Mouse (Mus musculus): ENCODE results near the gene Zkscan1. TPM values are rescaled to one million over a fixed set of nuclear protein-coding genes. Genes with fewer than 3 reads are reported as not detected.
"Not testable (repeated sequence)": the region's sequence is repeated elsewhere in the genome, so short reads cannot be mapped to it uniquely, and the experiment has no call there.

Zkscan1 gene
- total RNA-seq (2021) = 10 to 100 TPM in 1 of 2 experiments, 1 to 10 TPM in 1; 7.0 to 10.2 TPM
- long read RNA-seq, experiment 1, partial matches to known transcripts = 0 of 1 reads
- long read RNA-seq, experiment 1, other reads (novel, unspliced or antisense) = 1 of 1 reads
- long read RNA-seq, experiment 2, partial matches to known transcripts = 0 of 1 reads
- long read RNA-seq, experiment 2, other reads (novel, unspliced or antisense) = 1 of 1 reads

GRCm38 (mm10) chr5:138084996-138085395 is at the start of gene Zkscan1:
Gene Zkscan1 (plus strand): TSS chr5:138085084.
- DNase-seq = peak; percentile 52 to 57
- intact Hi-C loops (cut with DNase I) = loop anchor here (5.0 kb wide), 1 partner anchor 67 kb away; no protein-coding TSS in a partner anchor

- DNase-seq; intact Hi-C loops (cut with DNase I): not testable (repeated sequence)
These were observed 32.0 kb upstream of the Zkscan1 start, which contains the start of gene Smok3c for GRCm38 (mm10) chr5:138052894-138053293. Gene Smok3c (plus strand): TSS chr5:138053194.

- intact Hi-C loops (cut with DNase I) = no loop called here
- no peak for DNase-seq
These were observed 11.1 kb upstream of the Zkscan1 start for GRCm38 (mm10) chr5:138073803-138074202.

- intact Hi-C loops (cut with DNase I) = no loop called here
These were observed 9.2 kb upstream of the Zkscan1 start for GRCm38 (mm10) chr5:138075684-138076083.

GRCm38 (mm10) chr5:138076148-138076547 is 8.7 kb upstream of the Zkscan1 start:
- DNase-seq = no peak
- intact Hi-C loops (cut with DNase I) = no loop called here

More at GRCm38 (mm10) chr5:138075684-138076083, 9.2 kb upstream of the Zkscan1 start:
- no peak for DNase-seq

GRCm38 (mm10) chr5:138080456-138080855 is 4.4 kb upstream of the Zkscan1 start:
- intact Hi-C loops (cut with DNase I) = no loop called here
- DNase-seq = no peak

GRCm38 (mm10) chr5:138081446-138081845 is 3.4 kb upstream of the Zkscan1 start:
- intact Hi-C loops (cut with DNase I) = no loop called here
- no peak for DNase-seq

- intact Hi-C loops (cut with DNase I) = no loop called here
- no peak for DNase-seq
These were observed 1.5 kb upstream of the Zkscan1 start for GRCm38 (mm10) chr5:138083318-138083900.

- intact Hi-C loops (cut with DNase I) = no loop called here
- no peak for DNase-seq
These were observed 948 bp upstream of the Zkscan1 start for GRCm38 (mm10) chr5:138083936-138084335.

- DNase-seq = no peak
- intact Hi-C loops (cut with DNase I) = no loop called here
These were observed 377 bp upstream of the Zkscan1 start for GRCm38 (mm10) chr5:138084507-138084906.

- no peak for DNase-seq
- intact Hi-C loops (cut with DNase I) = loop anchor here (5.0 kb wide), 1 partner anchor 67 kb away; no protein-coding TSS in a partner anchor
These were observed 582 bp downstream of the Zkscan1 start for GRCm38 (mm10) chr5:138085421-138085911.

GRCm38 (mm10) chr5:138086842-138087241 is 2.0 kb downstream of the Zkscan1 start:
- no peak for DNase-seq
- intact Hi-C loops (cut with DNase I) = loop anchor here (5.0 kb wide), 1 partner anchor 65 kb away; no protein-coding TSS in a partner anchor

GRCm38 (mm10) chr5:138088366-138088765 is 3.5 kb downstream of the Zkscan1 start:
- intact Hi-C loops (cut with DNase I) = loop anchor here (5.0 kb wide), 1 partner anchor 64 kb away; no protein-coding TSS in a partner anchor
- DNase-seq = no peak

- DNase-seq = no peak
- intact Hi-C loops (cut with DNase I) = loop anchor here (5.0 kb wide), 1 partner anchor 63 kb away; no protein-coding TSS in a partner anchor
These were observed 4.2 kb downstream of the Zkscan1 start for GRCm38 (mm10) chr5:138089108-138089551.

GRCm38 (mm10) chr5:138090271-138090670 is 5.4 kb downstream of the Zkscan1 start:
- intact Hi-C loops (cut with DNase I) = no loop called here
- DNase-seq = no peak

- intact Hi-C loops (cut with DNase I) = no loop called here
- no peak for DNase-seq
These were observed 5.9 kb downstream of the Zkscan1 start for GRCm38 (mm10) chr5:138090737-138091136.

GRCm38 (mm10) chr5:138092771-138093170 is 7.9 kb downstream of the Zkscan1 start:
- no peak for DNase-seq
- intact Hi-C loops (cut with DNase I) = no loop called here

GRCm38 (mm10) chr5:138094474-138094873 is 9.6 kb downstream of the Zkscan1 start:
- no peak for DNase-seq
- intact Hi-C loops (cut with DNase I) = no loop called here

GRCm38 (mm10) chr5:138104976-138105375 is 20.1 kb downstream of the Zkscan1 start:
- no peak for DNase-seq
- intact Hi-C loops (cut with DNase I) = no loop called here

GRCm38 (mm10) chr5:138107130-138107529 is 22.2 kb downstream of the Zkscan1 start:
- DNase-seq = no peak
- intact Hi-C loops (cut with DNase I) = no loop called here

- intact Hi-C loops (cut with DNase I); DNase-seq: not testable (repeated sequence)
These were observed 25.0 kb downstream of the Zkscan1 start for GRCm38 (mm10) chr5:138109847-138110396.
